In the genomic region with DNA sequence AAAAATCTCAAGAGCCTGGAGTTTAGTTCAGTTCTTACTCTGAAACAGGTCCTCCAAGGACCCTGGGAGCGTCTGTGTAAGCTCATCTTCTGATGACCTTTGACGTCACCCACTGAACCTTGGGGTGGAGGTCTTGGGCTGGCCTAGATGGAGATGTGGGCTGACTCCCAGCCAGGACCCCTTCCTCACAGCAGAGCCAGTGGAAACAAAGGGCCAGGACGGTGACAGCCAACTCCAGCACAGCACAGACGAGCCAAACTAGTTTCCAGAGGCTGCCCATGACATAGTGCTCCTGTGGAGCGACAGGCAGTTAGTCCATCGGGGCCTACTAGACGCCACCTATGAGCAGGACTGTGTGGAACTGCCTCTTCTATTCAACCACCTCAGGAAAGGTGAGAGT, we compare ENCODE assay signal across 11 mouse cellular contexts. TPM values are rescaled to one million over a fixed set of nuclear protein-coding genes. Genes with fewer than 3 reads are reported as not detected.
DNase-seq lines count a peak whose midpoint lies in the region; ATAC-seq and TF ChIP-seq lines count a peak whose summit lies in the region.
"Had no signal": no experiment of that assay in that cellular context is flagged by ENCODE, and none has a peak within 500 bp of the region (broad histone marks: within the 10 kb centered on the region; RNA-seq: fewer than 3 reads in every experiment).

No protein-coding gene starts in this region.

- no peak overlapping the region for H3K4me3 ChIP-seq in forebrain, postnatal 0 days (ENCODE audit: low read depth, low read length)
- no peak overlapping the region for H3K4me3 ChIP-seq in forebrain, embryonic 11.5 days (ENCODE audit: low read depth, low read length)
- no peak overlapping the region for H3K4me3 ChIP-seq in midbrain, embryonic 16.5 days (ENCODE audit: low read depth, low read length)
- no peak overlapping the region for H3K4me3 ChIP-seq in midbrain, embryonic 10.5 days
- no peak overlapping the region for H3K4me3 ChIP-seq in thymus, adult 2 months (ENCODE audit: control insufficient read depth, insufficient read depth, low read length)
- H3K4me3 ChIP-seq: heart, embryonic 13.5 days; layer of hippocampus, adult 2 months had no signal

- H3K4me2 ChIP-seq in forebrain, postnatal 0 days (ENCODE audit: low read depth) = no peak overlapping the region
- H3K4me2 ChIP-seq in forebrain, embryonic 11.5 days (ENCODE audit: low read depth, low read length, severe bottlenecking) = no peak overlapping the region
- no peak overlapping the region for H3K4me2 ChIP-seq in midbrain, embryonic 16.5 days (ENCODE audit: low read length)
- H3K4me2 ChIP-seq: heart, embryonic 13.5 days had no signal

- no peaks in the 10 kb centered on the region for H3K9me3 ChIP-seq in forebrain, postnatal 0 days (ENCODE audit: low read length)
- no peaks in the 10 kb centered on the region for H3K9me3 ChIP-seq in forebrain, embryonic 11.5 days (ENCODE audit: control insufficient read depth, low read length)
- no peaks in the 10 kb centered on the region for H3K9me3 ChIP-seq in midbrain, embryonic 16.5 days (replicated peaks; ENCODE audit: control insufficient read depth, low read length, poor library complexity, severe bottlenecking)
- H3K9me3 ChIP-seq in midbrain, embryonic 10.5 days (replicated peaks) = no peaks in the 10 kb centered on the region
- H3K9me3 ChIP-seq: heart, embryonic 13.5 days had no signal

- no peaks in the 10 kb centered on the region for H3K27me3 ChIP-seq in forebrain, postnatal 0 days (ENCODE audit: insufficient read depth, low read length)
- H3K27me3 ChIP-seq in forebrain, embryonic 11.5 days (ENCODE audit: control insufficient read depth, insufficient read depth, low read length) = no peaks in the 10 kb centered on the region
- H3K27me3 ChIP-seq in midbrain, embryonic 16.5 days (ENCODE audit: control insufficient read depth, insufficient read depth, low read depth, low read length) = no peaks in the 10 kb centered on the region
- H3K27me3 ChIP-seq in midbrain, embryonic 10.5 days (ENCODE audit: low read depth, poor library complexity, severe bottlenecking) = no peaks in the 10 kb centered on the region
- no peaks in the 10 kb centered on the region for H3K27me3 ChIP-seq in thymus, adult 2 months (ENCODE audit: control insufficient read depth, insufficient read depth, low read length)
- H3K27me3 ChIP-seq: heart, embryonic 13.5 days had no signal

- DNase-seq in forebrain, postnatal 0 days = no peak
- DNase-seq in forebrain, embryonic 11.5 days (ENCODE audit: low spot score) = no peak
- DNase-seq in layer of hippocampus, adult 8-10 months (ENCODE audit: low spot score in 2 of 2) = peak; percentile 4 to 10
- DNase-seq in layer of hippocampus, adult 9-10 months (ENCODE audit: low spot score) = no peak
- no peak for DNase-seq in midbrain, embryonic 10.5 days (ENCODE audit: low spot score)
- peak; percentile 28 to 33 for DNase-seq in right cerebral cortex, postnatal 10 days (ENCODE audit: low spot score in 2 of 2)
- DNase-seq in thymus, adult 2 months = no peak

- no peak for TF ChIP-seq POLR2A in thymus, adult 2 months (IDR thresholded peaks at IDR 0.05; ENCODE audit: control insufficient read depth, extremely low read depth, insufficient read depth, low read length, poor library complexity)

- no peak overlapping the region for H3K9ac ChIP-seq in forebrain, postnatal 0 days
- no peak overlapping the region for H3K9ac ChIP-seq in forebrain, embryonic 11.5 days (ENCODE audit: low read length)
- H3K9ac ChIP-seq in midbrain, embryonic 16.5 days (ENCODE audit: low read depth, low read length) = no peak overlapping the region
- H3K9ac ChIP-seq: heart, embryonic 13.5 days had no signal

- H3K27ac ChIP-seq in forebrain, postnatal 0 days (ENCODE audit: low read depth, low read length) = no peak overlapping the region
- H3K27ac ChIP-seq in forebrain, embryonic 11.5 days (ENCODE audit: low read depth, low read length) = no peak overlapping the region
- H3K27ac ChIP-seq in midbrain, embryonic 16.5 days (ENCODE audit: low read length) = no peak overlapping the region
- no peak overlapping the region for H3K27ac ChIP-seq in midbrain, embryonic 10.5 days (replicated peaks)
- H3K27ac ChIP-seq in thymus, adult 2 months (ENCODE audit: control insufficient read depth, insufficient read depth, low read length) = no peak overlapping the region
- H3K27ac ChIP-seq: heart, embryonic 13.5 days; layer of hippocampus, adult 2 months had no signal

- H3K4me1 ChIP-seq in forebrain, postnatal 0 days (ENCODE audit: insufficient read depth) = no peaks in the 10 kb centered on the region
- no peaks in the 10 kb centered on the region for H3K4me1 ChIP-seq in forebrain, embryonic 11.5 days (replicated peaks; ENCODE audit: control insufficient read depth, insufficient read depth, low read length)
- no peaks in the 10 kb centered on the region for H3K4me1 ChIP-seq in midbrain, embryonic 16.5 days (ENCODE audit: control insufficient read depth, insufficient read depth, low read length)
- H3K4me1 ChIP-seq in midbrain, embryonic 10.5 days = no peaks in the 10 kb centered on the region
- H3K4me1 ChIP-seq in thymus, adult 2 months (replicated peaks; ENCODE audit: control insufficient read depth, insufficient read depth, low read length) = no peaks in the 10 kb centered on the region
- H3K4me1 ChIP-seq: heart, embryonic 13.5 days had no signal

- WGBS in forebrain, postnatal 0 days = 76% methylated on average over 7 of the region's 7 CpGs
- 84% methylated on average over 7 of the region's 7 CpGs for WGBS in forebrain, embryonic 11.5 days
- WGBS in midbrain, embryonic 16.5 days = 81% methylated on average over 7 of the region's 7 CpGs
- WGBS in midbrain, embryonic 10.5 days = 86% methylated on average over 7 of the region's 7 CpGs
- WGBS in thymus, adult 2 months = 71% methylated on average over 7 of the region's 7 CpGs

- 0 out of 2 replicates have a peak, but pooled peaks have one; percentile 19 for ATAC-seq in forebrain, postnatal 0 days
- ATAC-seq in forebrain, embryonic 11.5 days (replicated peaks; ENCODE audit: low FRiP score) = no peak
- ATAC-seq in midbrain, embryonic 16.5 days = 0 out of 2 replicates have a peak, but pooled peaks have one; percentile 8
- ATAC-seq: inflammation-experienced regulatory T-cells, adult 6 months had no signal

- TF ChIP-seq CTCF in forebrain, postnatal 0 days (IDR thresholded peaks at IDR 0.05; ENCODE audit: low read depth) = no peak
- no peak for TF ChIP-seq CTCF in thymus, adult 2 months (IDR thresholded peaks at IDR 0.05; ENCODE audit: borderline replicate concordance, control insufficient read depth, extremely low read depth, insufficient read depth, low read length, poor library complexity)

- peaks cover 41% of the 10 kb centered on the region for H3K36me3 ChIP-seq in forebrain, postnatal 0 days (ENCODE audit: insufficient read depth)
- peaks cover 4% of the 10 kb centered on the region; the same call in 1 of the 2 replicates for H3K36me3 ChIP-seq in forebrain, embryonic 11.5 days (ENCODE audit: control insufficient read depth, insufficient read depth, low read length)
- H3K36me3 ChIP-seq in midbrain, embryonic 16.5 days (ENCODE audit: control insufficient read depth, insufficient read depth, low read length) = peaks cover 26% of the 10 kb centered on the region
- peaks cover 38% of the 10 kb centered on the region for H3K36me3 ChIP-seq in midbrain, embryonic 10.5 days
- H3K36me3 ChIP-seq in thymus, adult 2 months (ENCODE audit: control insufficient read depth, insufficient read depth, low read length) = no peaks in the 10 kb centered on the region

RNA-seq across cellular contexts. Expression of a gene that starts 16.7 kb away (rescaled TPM):
- total RNA-seq in forebrain, postnatal 0 days (2014; rRNA removed) = 116 and 147 TPM in 2 replicates
- 84.2 and 95.3 TPM in 2 replicates for polyA plus RNA-seq in forebrain, postnatal 0 days (2015; fragmentation: Nextera tagmentation; extraction: Ambion mirVana)
- polyA plus RNA-seq in forebrain, embryonic 11.5 days (2014; fragmentation: Nextera tagmentation; extraction: Ambion mirVana) = 34.6 and 34.8 TPM in 2 replicates
- total RNA-seq in layer of hippocampus, adult 8-10 months (2022) = 100 to 1,000 TPM; 116 to 124 (median 120) TPM
- polyA plus RNA-seq in midbrain, embryonic 16.5 days (2015; fragmentation: Nextera tagmentation; extraction: Ambion mirVana) = 77.4 and 78.1 TPM in 2 replicates
- 24.3 and 38.4 TPM in 2 replicates for polyA plus RNA-seq in midbrain, embryonic 10.5 days (2016; fragmentation: Nextera tagmentation; extraction: Ambion mirVana)
- polyA plus RNA-seq in thymus, adult 2 months (2012; rRNA removed) = 77.6 and 86.1 TPM in 2 replicates

RNA-seq across cellular contexts. Expression of a gene that starts 16.7 kb away (rescaled TPM):
- 65.4 and 69.5 TPM in 2 replicates for total RNA-seq in forebrain, postnatal 0 days (2014; rRNA removed)
- polyA plus RNA-seq in forebrain, postnatal 0 days (2015; fragmentation: Nextera tagmentation; extraction: Ambion mirVana) = 56.5 and 59.0 TPM in 2 replicates
- polyA plus RNA-seq in forebrain, embryonic 11.5 days (2014; fragmentation: Nextera tagmentation; extraction: Ambion mirVana) = 53.4 and 53.7 TPM in 2 replicates
- total RNA-seq in layer of hippocampus, adult 8-10 months (2022) = 10 to 100 TPM; 54.8 to 64.2 (median 57.7) TPM
- 56.3 and 63.9 TPM in 2 replicates for polyA plus RNA-seq in midbrain, embryonic 16.5 days (2015; fragmentation: Nextera tagmentation; extraction: Ambion mirVana)
- polyA plus RNA-seq in midbrain, embryonic 10.5 days (2016; fragmentation: Nextera tagmentation; extraction: Ambion mirVana) = 50.7 and 53.4 TPM in 2 replicates
- 83.2 and 91.1 TPM in 2 replicates for polyA plus RNA-seq in thymus, adult 2 months (2012; rRNA removed)

RNA-seq across cellular contexts. Expression of a gene that starts 35.4 kb away (rescaled TPM):
- 80.3 and 84.7 TPM in 2 replicates for total RNA-seq in forebrain, postnatal 0 days (2014; rRNA removed)
- 138 and 163 TPM in 2 replicates for polyA plus RNA-seq in forebrain, postnatal 0 days (2015; fragmentation: Nextera tagmentation; extraction: Ambion mirVana)
- polyA plus RNA-seq in forebrain, embryonic 11.5 days (2014; fragmentation: Nextera tagmentation; extraction: Ambion mirVana) = 159 and 165 TPM in 2 replicates
- 10 to 100 TPM; 58.5 to 69.0 (median 66.3) TPM for total RNA-seq in layer of hippocampus, adult 8-10 months (2022)
- polyA plus RNA-seq in midbrain, embryonic 16.5 days (2015; fragmentation: Nextera tagmentation; extraction: Ambion mirVana) = 109 and 110 TPM in 2 replicates
- 152 and 161 TPM in 2 replicates for polyA plus RNA-seq in midbrain, embryonic 10.5 days (2016; fragmentation: Nextera tagmentation; extraction: Ambion mirVana)
- 122 and 147 TPM in 2 replicates for polyA plus RNA-seq in thymus, adult 2 months (2012; rRNA removed)

RNA-seq across cellular contexts. Expression of a gene that starts 38.9 kb away (rescaled TPM):
- total RNA-seq in forebrain, postnatal 0 days (2014; rRNA removed) = 47.7 and 63.8 TPM in 2 replicates
- polyA plus RNA-seq in forebrain, postnatal 0 days (2015; fragmentation: Nextera tagmentation; extraction: Ambion mirVana) = 58.8 and 59.8 TPM in 2 replicates
- 108 and 117 TPM in 2 replicates for polyA plus RNA-seq in forebrain, embryonic 11.5 days (2014; fragmentation: Nextera tagmentation; extraction: Ambion mirVana)
- total RNA-seq in layer of hippocampus, adult 8-10 months (2022) = 10 to 100 TPM; 30.5 to 40.2 (median 35.9) TPM
- 75.7 and 78.7 TPM in 2 replicates for polyA plus RNA-seq in midbrain, embryonic 16.5 days (2015; fragmentation: Nextera tagmentation; extraction: Ambion mirVana)
- polyA plus RNA-seq in midbrain, embryonic 10.5 days (2016; fragmentation: Nextera tagmentation; extraction: Ambion mirVana) = 114 and 116 TPM in 2 replicates
- polyA plus RNA-seq in thymus, adult 2 months (2012; rRNA removed) = 107 and 108 TPM in 2 replicates

RNA-seq across cellular contexts. Expression of a gene that starts 39.0 kb away (rescaled TPM):
- total RNA-seq in forebrain, postnatal 0 days (2014; rRNA removed) = 12.7 and 19.8 TPM in 2 replicates
- polyA plus RNA-seq in forebrain, postnatal 0 days (2015; fragmentation: Nextera tagmentation; extraction: Ambion mirVana) = 18.7 and 22.8 TPM in 2 replicates
- 22.3 and 27.0 TPM in 2 replicates for polyA plus RNA-seq in forebrain, embryonic 11.5 days (2014; fragmentation: Nextera tagmentation; extraction: Ambion mirVana)
- total RNA-seq in layer of hippocampus, adult 8-10 months (2022) = 10 to 100 TPM; 27.8 to 41.9 (median 29.5) TPM
- 25.1 and 28.1 TPM in 2 replicates for polyA plus RNA-seq in midbrain, embryonic 16.5 days (2015; fragmentation: Nextera tagmentation; extraction: Ambion mirVana)
- polyA plus RNA-seq in midbrain, embryonic 10.5 days (2016; fragmentation: Nextera tagmentation; extraction: Ambion mirVana) = 21.6 and 24.6 TPM in 2 replicates
- 31.9 and 32.2 TPM in 2 replicates for polyA plus RNA-seq in thymus, adult 2 months (2012; rRNA removed)

Comparison
In these comparisons a context has a peak if more than half of its experiments do, and no peak if none do; other contexts are left out.
1. DNase-seq: peak in layer of hippocampus, adult 8-10 months (2 of 2) and right cerebral cortex, postnatal 10 days (2 of 2); none in forebrain, postnatal 0 days (single experiment), forebrain, embryonic 11.5 days (single experiment), layer of hippocampus, adult 9-10 months (single experiment), midbrain, embryonic 10.5 days (single experiment) and thymus, adult 2 months (single experiment).